Mouse (Mus musculus): ENCODE results near the gene Vmn1r29.
"Not testable (repeated sequence)": the region's sequence is repeated elsewhere in the genome, so short reads cannot be mapped to it uniquely, and the experiment has no call there.

Vmn1r29 gene

DNA sequence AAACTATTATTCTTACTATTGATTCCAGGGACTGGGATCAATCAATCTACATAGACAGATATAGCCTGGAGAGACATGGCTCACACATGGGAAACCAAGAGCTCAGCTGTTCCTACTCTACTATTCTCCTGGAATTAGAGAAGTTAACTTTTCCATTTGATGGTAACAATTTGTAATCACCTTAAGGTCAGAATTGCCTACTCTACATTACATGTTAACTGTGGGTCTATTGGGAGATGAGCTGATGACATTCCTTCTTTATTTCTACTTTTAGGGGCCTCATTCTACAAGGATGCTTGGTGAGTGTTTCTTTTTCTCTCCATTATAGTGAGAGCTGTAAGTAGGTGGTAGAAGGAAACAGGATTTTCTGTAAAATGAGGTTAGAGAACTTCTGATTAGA, at the start of gene Vmn1r29:
Vmn1r29 (plus strand) TSS at position 301 of the 400 bp plus-strand sequence.
- in situ Hi-C loops (cut with MboI; ENCODE audit: unreplicated experiment in 2 of 2): no loop called here

DNA sequence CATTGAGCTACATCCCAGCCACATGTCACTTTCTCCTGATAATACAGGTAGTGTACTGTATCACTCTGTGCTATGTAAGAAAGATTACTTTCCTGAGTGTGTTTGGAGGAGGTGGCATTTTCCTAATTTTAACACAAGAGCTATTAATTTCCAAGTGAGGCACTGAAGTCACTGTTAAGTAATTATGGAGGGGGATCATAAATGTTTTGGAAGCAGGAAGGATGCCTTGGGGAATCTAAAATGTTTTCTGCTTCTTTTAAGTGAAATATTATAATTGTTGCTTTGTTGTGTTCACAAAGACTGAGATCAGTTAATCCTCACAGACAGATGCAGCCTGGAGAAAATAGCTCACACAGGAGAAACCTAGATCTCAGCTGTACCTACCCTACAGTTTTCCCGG, 39.6 kb upstream of the Vmn1r29 start, which contains the start of gene Vmn1r28:
Vmn1r28 (plus strand) TSS at position 301 of the 400 bp plus-strand sequence.
- in situ Hi-C loops (cut with MboI; ENCODE audit: unreplicated experiment in 2 of 2): no loop called here

DNA sequence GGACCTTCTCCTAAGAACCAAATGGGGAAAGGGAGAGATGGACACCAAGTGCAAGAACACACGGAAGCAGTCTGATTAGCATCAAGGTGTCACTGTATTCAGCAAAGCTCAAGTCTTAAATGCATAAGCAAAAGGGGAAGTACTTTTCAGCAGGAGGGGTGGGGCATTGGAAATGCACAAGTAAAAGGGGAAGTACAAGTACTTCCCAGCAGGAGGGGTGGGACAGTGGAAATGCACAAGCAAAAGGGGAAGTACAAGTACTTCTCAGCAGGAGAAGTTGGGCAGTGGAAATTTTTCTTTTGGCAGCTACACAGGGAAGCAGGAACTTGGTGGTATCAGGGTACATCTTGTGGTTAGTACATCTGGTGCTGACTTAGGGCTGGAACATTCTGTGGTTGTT, 21.7 kb upstream of the Vmn1r29 start:
- in situ Hi-C loops (cut with MboI; ENCODE audit: unreplicated experiment in 2 of 2): not testable (repeated sequence)

DNA sequence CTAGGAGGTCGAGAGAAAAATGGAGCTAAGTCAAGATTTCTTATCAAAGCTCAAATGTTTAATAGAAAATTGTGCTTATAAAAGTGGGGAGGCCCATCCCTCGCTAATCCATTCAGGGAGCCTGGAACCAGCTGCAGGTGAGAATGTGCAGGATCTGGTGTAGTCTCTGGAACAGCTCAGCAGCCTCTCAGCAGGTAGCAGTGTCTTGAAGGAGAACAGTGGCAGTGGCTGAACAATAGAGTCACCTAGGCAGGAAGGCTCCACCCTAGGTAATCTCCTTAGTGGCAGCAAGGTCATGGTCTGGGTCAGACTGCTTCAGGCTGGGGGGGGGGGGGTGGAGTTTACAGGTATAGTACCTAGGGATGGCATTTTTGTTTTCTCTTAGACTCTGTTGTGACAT, 9.1 kb upstream of the Vmn1r29 start:
- in situ Hi-C loops (cut with MboI; ENCODE audit: unreplicated experiment in 2 of 2): no loop called here

DNA sequence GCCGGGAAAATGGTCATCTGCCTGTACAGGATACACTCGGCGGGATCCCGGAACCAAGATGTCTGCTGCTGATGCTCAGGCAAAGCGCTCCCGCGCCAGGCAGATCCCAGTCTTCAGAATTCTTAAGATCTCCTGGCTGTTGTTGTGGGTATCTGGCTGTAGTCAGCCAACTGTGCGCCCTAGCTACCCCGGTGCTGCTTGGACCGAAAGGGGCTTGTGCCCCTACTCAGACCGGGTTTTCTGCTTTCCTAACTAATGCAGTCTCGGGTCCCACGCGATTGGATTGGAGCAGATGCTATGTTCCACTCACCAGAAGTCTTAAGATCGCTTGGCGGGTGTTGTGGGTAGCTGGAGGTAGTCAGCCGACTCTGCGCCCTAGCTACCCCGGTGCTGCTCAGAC, 2.8 kb upstream of the Vmn1r29 start:
- in situ Hi-C loops (cut with MboI; ENCODE audit: unreplicated experiment in 2 of 2): not testable (repeated sequence)

DNA sequence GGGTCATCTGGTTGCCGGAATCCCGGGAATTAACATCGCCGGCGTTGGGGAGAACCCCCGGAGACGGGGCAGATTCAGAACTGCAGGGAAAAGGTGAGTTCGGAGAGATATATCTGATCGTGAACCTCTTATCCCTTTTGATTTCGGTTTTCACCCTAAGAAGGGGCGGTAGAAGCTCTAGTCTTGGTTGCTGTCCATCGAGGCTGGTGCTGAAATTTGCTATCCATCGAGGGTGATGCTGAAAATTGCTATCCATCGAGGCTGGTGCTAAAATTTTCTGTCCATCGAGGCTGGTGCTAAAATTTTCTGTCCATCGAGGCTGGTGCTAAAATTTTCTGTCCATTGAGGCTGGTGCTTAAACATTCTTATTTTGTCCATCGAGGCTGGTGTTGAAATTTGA, 29.3 kb downstream of the Vmn1r29 start:
- in situ Hi-C loops (cut with MboI; ENCODE audit: unreplicated experiment in 2 of 2): not testable (repeated sequence)
